Mouse (Mus musculus) embryonic facial prominence, embryonic 10.5 days (tissue): ENCODE results near the gene Fibin. TPM values are rescaled to one million over a fixed set of nuclear protein-coding genes. Genes with fewer than 3 reads are reported as not detected.
A peak's percentile ranks its signal among the peaks of the same experiment; 100 is the strongest.

Experiments
- DNase-seq: peaks from one replicate; pipeline ENCODE4 v3.0.0-alpha.2; 2017; ENCODE audit warnings: low spot score
- H3K27ac ChIP-seq: fragments of 300-500 bp; sonication (generic); replicated peaks from 2 replicates; pipeline ENCODE4 v1.5.1; 2016; ENCODE audit warnings: mild to moderate bottlenecking
- H3K27me3 ChIP-seq: fragments of 300-500 bp; sonication (generic); replicated peaks from 2 replicates; pipeline ENCODE4 v1.6.1; 2016; ENCODE audit warnings: low read depth, mild to moderate bottlenecking; ENCODE audit not compliant: poor library complexity, severe bottlenecking
- H3K36me3 ChIP-seq: fragments of 300-500 bp; sonication (generic); replicated peaks from 2 replicates; pipeline ENCODE4 v1.6.1; 2016; ENCODE audit warnings: mild to moderate bottlenecking, moderate library complexity
- H3K4me1 ChIP-seq: fragments of 300-500 bp; sonication (generic); 2 replicates; pipeline ENCODE4 v1.6.1; 2016
- H3K4me3 ChIP-seq: fragments of 300-500 bp; sonication (generic); 2 replicates; pipeline ENCODE4 v1.5.1; 2016; ENCODE audit warnings: mild to moderate bottlenecking, moderate library complexity
- H3K9me3 ChIP-seq: fragments of 300-500 bp; sonication (generic); 2 replicates; pipeline ENCODE4 v1.6.1; 2016; ENCODE audit warnings: mild to moderate bottlenecking
- WGBS: fragments of 180-500 bp; shearing (Covaris S2); methylation state at CpG from one replicate; pipeline ENCODE4 v1.1.7; 2016; 5-methylcytosine and 5-hydroxymethylcytosine counted together
- polyA plus RNA-seq: library from polyadenylated mRNA; unstranded; fragments of >200 nt; fragmentation: Nextera tagmentation; extraction: Ambion mirVana; gene quantifications from 2 replicates; pipeline ENCODE4 v1.2.1, GENCODE M21; 2016

The Fibin gene
- polyA plus RNA-seq, 1 experiment from 2014 or later, result 4.7 TPM

GRCm38 (mm10) chr2:110353302-110353970, 9.5 kb downstream of the Fibin start:
- Histone ChIP-seq H3K4me3 (no peak overlapping the region), H3K4me1 (peaks cover 3% of the 10 kb centered on the region; the same call in 1 of the 2 replicates), H3K27me3 (no peaks in the 10 kb centered on the region), H3K36me3 (no peaks in the 10 kb centered on the region), H3K9me3 (no peaks in the 10 kb centered on the region), H3K27ac (no peak overlapping the region)
- no peak for DNase-seq
- 86% methylated on average over 5 of the region's 5 CpGs for WGBS

GRCm38 (mm10) chr2:110351843-110352251, 11.1 kb downstream of the Fibin start:
- no peak for DNase-seq
- WGBS, result 40% methylated on average over 5 of the region's 5 CpGs
- no peaks in the 10 kb centered on the region for H3K27me3 ChIP-seq
- no peak overlapping the region for H3K4me3 ChIP-seq
- no peaks in the 10 kb centered on the region for H3K9me3 ChIP-seq
- no peak overlapping the region for H3K27ac ChIP-seq
- peaks cover 3% of the 10 kb centered on the region; the same call in 1 of the 2 replicates for H3K4me1 ChIP-seq
- H3K36me3 ChIP-seq, result no peaks in the 10 kb centered on the region

GRCm38 (mm10) chr2:110351406-110351805, 11.6 kb downstream of the Fibin start:
- Histone ChIP-seq H3K9me3 (no peaks in the 10 kb centered on the region), H3K27me3 (no peaks in the 10 kb centered on the region), H3K4me3 (no peak overlapping the region), H3K4me1 (peaks cover 3% of the 10 kb centered on the region; the same call in 1 of the 2 replicates), H3K36me3 (no peaks in the 10 kb centered on the region), H3K27ac (no peak overlapping the region)
- 59% methylated on average over 1 of the region's 1 CpGs for WGBS
- DNase-seq, result no peak

- no peaks in the 10 kb centered on the region for H3K36me3 ChIP-seq
- no peak for DNase-seq
- no peak overlapping the region for H3K27ac ChIP-seq
- H3K27me3 ChIP-seq, result no peaks in the 10 kb centered on the region
- H3K9me3 ChIP-seq, result no peaks in the 10 kb centered on the region
- no peaks in the 10 kb centered on the region for H3K4me1 ChIP-seq
- no peak overlapping the region for H3K4me3 ChIP-seq
Observed at GRCm38 (mm10) chr2:110328953-110329352, 34.0 kb downstream of the Fibin start.

- H3K4me3 ChIP-seq, result no peak overlapping the region
- no peak for DNase-seq
- no peaks in the 10 kb centered on the region for H3K4me1 ChIP-seq
- no peaks in the 10 kb centered on the region for H3K36me3 ChIP-seq
- no peak overlapping the region for H3K27ac ChIP-seq
- WGBS, result 69% methylated on average over 4 of the region's 4 CpGs
- H3K9me3 ChIP-seq, result no peaks in the 10 kb centered on the region
- H3K27me3 ChIP-seq, result no peaks in the 10 kb centered on the region
Observed at GRCm38 (mm10) chr2:110319949-110320348, 43.0 kb downstream of the Fibin start.

GRCm38 (mm10) chr2:110319266-110319665, 43.7 kb downstream of the Fibin start:
- H3K4me3 ChIP-seq, result no peak overlapping the region
- no peaks in the 10 kb centered on the region for H3K36me3 ChIP-seq
- no peaks in the 10 kb centered on the region for H3K9me3 ChIP-seq
- 91% methylated on average over 1 of the region's 1 CpGs for WGBS
- no peak for DNase-seq
- no peak overlapping the region for H3K27ac ChIP-seq
- no peaks in the 10 kb centered on the region for H3K27me3 ChIP-seq
- no peaks in the 10 kb centered on the region for H3K4me1 ChIP-seq

GRCm38 (mm10) chr2:110318719-110319118, 44.3 kb downstream of the Fibin start:
- no peaks in the 10 kb centered on the region for H3K27me3 ChIP-seq
- H3K4me1 ChIP-seq, result 0 out of 2 replicates have a peak, but pooled peaks cover 1% of the 10 kb centered on the region
- no peaks in the 10 kb centered on the region for H3K9me3 ChIP-seq
- 84% methylated on average over 1 of the region's 1 CpGs for WGBS
- DNase-seq, result no peak
- H3K4me3 ChIP-seq, result no peak overlapping the region
- no peak overlapping the region for H3K27ac ChIP-seq
- no peaks in the 10 kb centered on the region for H3K36me3 ChIP-seq

- 48% methylated on average over 3 of the region's 3 CpGs for WGBS
- Histone ChIP-seq H3K4me1 (0 out of 2 replicates have a peak, but pooled peaks cover 3% of the 10 kb centered on the region), H3K9me3 (no peaks in the 10 kb centered on the region), H3K4me3 (no peak overlapping the region), H3K36me3 (no peaks in the 10 kb centered on the region), H3K27me3 (no peaks in the 10 kb centered on the region), H3K27ac (no peak overlapping the region)
- no peak for DNase-seq
Observed at GRCm38 (mm10) chr2:110316116-110316883, 46.7 kb downstream of the Fibin start.

- H3K4me1 ChIP-seq, result 0 out of 2 replicates have a peak, but pooled peaks cover 3% of the 10 kb centered on the region
- no peaks in the 10 kb centered on the region for H3K9me3 ChIP-seq
- 81% methylated on average over 6 of the region's 6 CpGs for WGBS
- H3K27ac ChIP-seq, result 0 out of 2 replicates have a peak within 1 kb of the TSS, but pooled peaks have one; percentile 35
- no peak for DNase-seq
- H3K36me3 ChIP-seq, result no peaks in the 10 kb centered on the region
- no peaks in the 10 kb centered on the region for H3K27me3 ChIP-seq
- no peak within 1 kb of the TSS for H3K4me3 ChIP-seq
Observed at GRCm38 (mm10) chr2:110314509-110315155, 48.4 kb downstream of the Fibin start, which contains the start of gene Bbox1. Gene Bbox1 (minus strand): TSS chr2:110314560.

GRCm38 (mm10) chr2:110314074-110314473, 48.9 kb downstream of the Fibin start:
- 0 out of 2 replicates have a peak overlapping the region, but pooled peaks have one; percentile 35 for H3K27ac ChIP-seq
- 0 out of 2 replicates have a peak, but pooled peaks cover 3% of the 10 kb centered on the region for H3K4me1 ChIP-seq
- H3K9me3 ChIP-seq, result no peaks in the 10 kb centered on the region
- H3K27me3 ChIP-seq, result no peaks in the 10 kb centered on the region
- WGBS, result 88% methylated on average over 5 of the region's 5 CpGs
- no peak for DNase-seq
- no peaks in the 10 kb centered on the region for H3K36me3 ChIP-seq
- no peak overlapping the region for H3K4me3 ChIP-seq

- no peaks in the 10 kb centered on the region for H3K27me3 ChIP-seq
- WGBS, result 57% methylated on average over 2 of the region's 2 CpGs
- H3K36me3 ChIP-seq, result no peaks in the 10 kb centered on the region
- H3K9me3 ChIP-seq, result no peaks in the 10 kb centered on the region
- H3K27ac ChIP-seq, result no peak overlapping the region
- peak; percentile 17 for DNase-seq
- H3K4me3 ChIP-seq, result no peak overlapping the region
- 0 out of 2 replicates have a peak, but pooled peaks cover 3% of the 10 kb centered on the region for H3K4me1 ChIP-seq
Observed at GRCm38 (mm10) chr2:110313305-110313824, 49.6 kb downstream of the Fibin start.
